Mouse (Mus musculus): ENCODE results near the gene Fbxl19. TPM values are rescaled to one million over a fixed set of nuclear protein-coding genes. Genes with fewer than 3 reads are reported as not detected.

Fbxl19 gene
- polyA plus RNA-seq (2016; fragmentation: Nextera tagmentation; extraction: Ambion mirVana) = 10.7 and 11.4 TPM in 2 replicates

DNA sequence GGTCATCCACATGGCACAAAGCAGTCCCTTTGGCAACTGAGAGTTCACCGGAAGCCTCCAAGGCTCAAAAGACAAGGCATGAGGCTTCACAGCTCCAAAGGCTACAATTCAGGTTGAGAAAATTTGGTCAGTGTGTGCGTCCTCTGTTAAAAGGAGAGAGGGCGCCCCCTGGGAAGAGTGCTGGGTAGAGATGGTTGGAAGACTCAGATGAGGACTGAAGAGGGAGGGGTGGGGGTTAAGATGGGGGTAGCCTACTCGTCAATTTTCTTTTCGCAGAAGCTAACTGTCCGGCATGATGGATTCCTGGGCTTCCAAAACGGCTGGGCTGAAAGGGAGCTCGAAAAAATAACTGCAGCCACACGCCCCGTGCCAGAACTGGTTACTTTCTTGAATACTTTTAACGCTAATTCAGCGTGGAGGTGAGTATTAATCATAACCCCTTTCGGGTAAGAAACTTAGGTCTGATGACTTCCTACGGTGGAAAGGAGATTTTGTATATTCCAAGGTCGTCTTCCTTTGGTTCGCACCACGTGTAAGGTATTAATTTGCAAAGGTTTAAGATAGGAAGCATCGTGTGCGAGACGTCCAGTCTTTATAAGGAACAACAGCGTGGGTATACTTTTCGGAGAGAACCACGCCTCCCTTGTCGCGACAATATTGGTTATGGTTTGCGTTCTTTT is at the start of gene Fbxl19:
Fbxl19 (plus strand) TSS at position 178 of the 680 bp plus-strand sequence.
- WGBS = under 1% methylated on average over 26 of the region's 26 CpGs
- H3K4me1 ChIP-seq = peaks cover 20% of the 10 kb centered on the region
- ATAC-seq (ENCODE audit: low FRiP score) = no peak
- no peaks in the 10 kb centered on the region for H3K27me3 ChIP-seq
- peaks cover 16% of the 10 kb centered on the region for H3K36me3 ChIP-seq
- H3K4me3 ChIP-seq = peak within 1 kb of the TSS; percentile 94
- H3K4me2 ChIP-seq (replicated peaks) = peak within 1 kb of the TSS; percentile 68
- H3K9ac ChIP-seq = peak within 1 kb of the TSS; percentile 51
- peak within 1 kb of the TSS; percentile 92 for H3K27ac ChIP-seq
- no peaks in the 10 kb centered on the region for H3K9me3 ChIP-seq (replicated peaks)

DNA sequence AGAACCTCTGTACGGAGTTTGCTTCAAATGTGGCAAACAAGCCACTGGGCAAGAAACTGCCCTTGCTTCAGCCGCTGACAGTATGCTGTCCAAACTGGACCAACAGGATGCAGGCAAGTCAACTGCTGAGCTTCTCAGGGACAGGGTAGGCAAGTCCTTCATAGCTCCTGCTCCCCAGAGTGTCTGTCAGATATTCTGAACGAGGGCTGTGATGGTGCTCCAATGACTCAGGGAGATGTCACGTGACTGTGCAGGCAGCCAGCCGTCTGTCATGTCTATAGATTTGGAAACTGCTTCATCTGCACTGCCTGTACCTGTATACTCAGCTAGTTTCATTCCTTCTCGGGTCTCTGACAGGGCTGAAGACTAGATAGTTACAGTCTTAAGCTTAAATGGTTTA is 45.4 kb upstream of the Fbxl19 start:
- Histone ChIP-seq H3K27ac (no peak overlapping the region), H3K27me3 (no peaks in the 10 kb centered on the region), H3K4me3 (no peak overlapping the region), H3K9me3 (replicated peaks) (no peaks in the 10 kb centered on the region), H3K9ac (no peak overlapping the region), H3K36me3 (peaks cover 33% of the 10 kb centered on the region), H3K4me1 (no peaks in the 10 kb centered on the region), H3K4me2 (replicated peaks) (no peak overlapping the region)
- no peak for ATAC-seq (ENCODE audit: low FRiP score)
- 79% methylated on average over 6 of the region's 6 CpGs for WGBS

DNA sequence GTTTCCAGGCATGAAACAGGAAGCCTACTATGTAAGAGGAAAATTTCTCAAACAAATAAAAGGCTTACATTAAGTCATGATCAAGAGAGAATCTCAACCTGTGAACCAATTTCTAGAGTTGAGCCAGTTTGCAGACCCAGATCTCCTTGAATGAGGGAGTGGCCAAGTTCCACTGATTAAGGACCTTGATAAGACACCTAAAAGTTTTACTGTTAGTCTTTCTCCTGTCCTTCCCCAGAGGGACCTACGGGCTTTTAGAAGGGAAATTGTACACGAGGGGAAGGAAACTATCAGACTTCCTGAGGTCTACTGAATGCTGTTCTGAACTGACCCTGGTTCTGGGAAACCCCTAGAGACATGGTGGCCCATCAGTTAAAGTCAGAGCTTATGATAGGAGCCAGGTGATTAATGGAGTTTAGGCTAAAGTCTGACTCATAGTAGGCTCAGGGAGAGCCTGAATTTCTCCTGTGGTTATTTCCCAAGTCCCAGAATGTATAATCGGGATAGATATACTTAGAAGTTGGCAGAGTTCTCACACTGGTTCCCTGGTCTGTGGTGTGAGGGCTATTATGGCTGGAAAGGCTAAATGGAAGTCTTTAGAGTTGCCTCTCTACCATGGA is 43.5 kb upstream of the Fbxl19 start:
- 82% methylated on average over 3 of the region's 3 CpGs for WGBS

DNA sequence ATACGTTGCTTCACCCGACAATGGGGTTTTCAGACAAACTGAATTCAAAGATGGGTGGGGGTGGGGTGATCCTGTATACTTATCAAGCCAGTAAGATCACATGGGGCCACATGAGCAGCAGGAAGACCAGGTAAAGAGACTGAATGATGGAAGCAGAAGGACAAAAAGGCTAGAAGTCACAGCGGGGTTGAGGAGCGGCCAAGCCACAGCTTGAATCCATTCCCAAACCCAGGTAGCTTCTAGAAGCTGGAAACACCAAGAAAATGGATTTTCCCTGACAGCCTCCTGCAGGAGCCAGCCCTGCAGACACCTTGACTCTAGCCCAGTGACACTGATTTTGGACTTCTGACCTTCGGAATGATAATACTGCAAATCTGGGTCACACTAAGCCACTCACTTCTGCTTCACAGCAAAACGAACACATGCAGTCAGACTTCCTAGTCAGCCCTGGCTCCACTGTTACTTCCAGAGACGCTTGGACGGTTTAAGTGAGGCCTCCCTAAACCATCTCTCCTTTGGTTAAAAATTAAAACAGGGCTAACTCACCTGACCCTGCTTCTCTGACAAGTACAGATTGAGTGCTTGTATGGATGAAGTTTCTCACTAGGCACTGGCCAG is 40.7 kb upstream of the Fbxl19 start:
- no peaks in the 10 kb centered on the region for H3K27me3 ChIP-seq
- peaks cover 49% of the 10 kb centered on the region for H3K36me3 ChIP-seq
- no peak overlapping the region for H3K4me2 ChIP-seq (replicated peaks)
- no peak overlapping the region for H3K4me3 ChIP-seq
- no peak overlapping the region for H3K27ac ChIP-seq
- WGBS = 87% methylated on average over 8 of the region's 8 CpGs
- H3K9me3 ChIP-seq (replicated peaks) = no peaks in the 10 kb centered on the region
- ATAC-seq (ENCODE audit: low FRiP score) = no peak
- H3K4me1 ChIP-seq = peaks cover 17% of the 10 kb centered on the region
- no peak overlapping the region for H3K9ac ChIP-seq

More for the DNA sequence above, 43.5 kb upstream of the Fbxl19 start:
- H3K27ac ChIP-seq = no peak overlapping the region
- no peaks in the 10 kb centered on the region for H3K9me3 ChIP-seq (replicated peaks)
- H3K4me3 ChIP-seq = no peak overlapping the region
- peaks cover 42% of the 10 kb centered on the region for H3K36me3 ChIP-seq
- H3K27me3 ChIP-seq = no peaks in the 10 kb centered on the region
- H3K4me2 ChIP-seq (replicated peaks) = no peak overlapping the region
- no peak overlapping the region for H3K9ac ChIP-seq
- H3K4me1 ChIP-seq = no peaks in the 10 kb centered on the region
- ATAC-seq (ENCODE audit: low FRiP score) = no peak

DNA sequence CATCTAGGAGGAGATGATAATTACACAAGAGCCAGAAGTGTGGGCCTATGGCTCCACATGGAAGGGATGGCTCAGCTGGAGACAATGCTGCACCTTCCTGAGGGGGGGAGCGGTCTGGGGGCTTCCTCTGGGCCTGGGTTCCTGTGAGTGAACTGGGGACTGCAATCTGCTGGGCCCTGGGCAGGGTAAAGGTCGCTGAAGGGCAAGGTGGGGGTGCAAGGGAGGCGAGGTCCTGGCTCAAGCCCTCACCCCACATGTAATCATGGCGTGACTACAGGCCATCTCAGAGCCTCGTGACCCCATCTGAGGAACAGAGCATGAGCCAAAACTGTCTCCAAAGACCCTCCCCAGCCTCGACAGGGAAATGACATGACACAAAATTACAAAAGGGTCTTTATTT is 39.7 kb upstream of the Fbxl19 start:
- Histone ChIP-seq H3K27me3 (no peaks in the 10 kb centered on the region), H3K4me2 (replicated peaks) (no peak overlapping the region), H3K36me3 (peaks cover 45% of the 10 kb centered on the region), H3K4me1 (peaks cover 22% of the 10 kb centered on the region), H3K4me3 (no peak overlapping the region), H3K9ac (no peak overlapping the region), H3K9me3 (replicated peaks) (no peaks in the 10 kb centered on the region), H3K27ac (no peak overlapping the region)
- ATAC-seq (ENCODE audit: low FRiP score) = no peak
- 83% methylated on average over 6 of the region's 6 CpGs for WGBS

DNA sequence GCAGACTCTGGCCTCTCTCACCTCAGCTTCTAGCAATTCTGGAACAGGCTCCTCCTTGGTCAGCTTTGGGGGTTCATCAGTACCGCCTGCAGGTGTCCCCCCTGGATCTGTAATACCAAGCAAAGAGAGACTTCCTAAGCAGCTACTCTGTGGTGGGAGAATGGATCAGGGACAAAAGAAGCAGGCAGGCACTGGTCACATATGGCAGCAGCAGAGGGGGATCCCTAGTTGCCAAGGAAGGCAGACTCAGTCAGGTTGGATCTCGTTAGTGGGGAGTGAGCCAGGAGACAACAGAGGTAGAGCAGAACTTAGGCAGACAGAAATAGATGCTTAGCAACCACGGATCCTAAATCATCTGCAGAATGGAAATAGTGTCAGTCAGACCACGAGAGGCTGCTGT is 38.6 kb upstream of the Fbxl19 start:
- H3K36me3 ChIP-seq = peaks cover 37% of the 10 kb centered on the region
- H3K4me2 ChIP-seq (replicated peaks) = no peak overlapping the region
- H3K27me3 ChIP-seq = no peaks in the 10 kb centered on the region
- 80% methylated on average over 4 of the region's 4 CpGs for WGBS
- H3K9me3 ChIP-seq (replicated peaks) = no peaks in the 10 kb centered on the region
- H3K4me1 ChIP-seq = peaks cover 22% of the 10 kb centered on the region
- no peak overlapping the region for H3K9ac ChIP-seq
- no peak overlapping the region for H3K27ac ChIP-seq
- ATAC-seq (ENCODE audit: low FRiP score) = no peak
- no peak overlapping the region for H3K4me3 ChIP-seq

DNA sequence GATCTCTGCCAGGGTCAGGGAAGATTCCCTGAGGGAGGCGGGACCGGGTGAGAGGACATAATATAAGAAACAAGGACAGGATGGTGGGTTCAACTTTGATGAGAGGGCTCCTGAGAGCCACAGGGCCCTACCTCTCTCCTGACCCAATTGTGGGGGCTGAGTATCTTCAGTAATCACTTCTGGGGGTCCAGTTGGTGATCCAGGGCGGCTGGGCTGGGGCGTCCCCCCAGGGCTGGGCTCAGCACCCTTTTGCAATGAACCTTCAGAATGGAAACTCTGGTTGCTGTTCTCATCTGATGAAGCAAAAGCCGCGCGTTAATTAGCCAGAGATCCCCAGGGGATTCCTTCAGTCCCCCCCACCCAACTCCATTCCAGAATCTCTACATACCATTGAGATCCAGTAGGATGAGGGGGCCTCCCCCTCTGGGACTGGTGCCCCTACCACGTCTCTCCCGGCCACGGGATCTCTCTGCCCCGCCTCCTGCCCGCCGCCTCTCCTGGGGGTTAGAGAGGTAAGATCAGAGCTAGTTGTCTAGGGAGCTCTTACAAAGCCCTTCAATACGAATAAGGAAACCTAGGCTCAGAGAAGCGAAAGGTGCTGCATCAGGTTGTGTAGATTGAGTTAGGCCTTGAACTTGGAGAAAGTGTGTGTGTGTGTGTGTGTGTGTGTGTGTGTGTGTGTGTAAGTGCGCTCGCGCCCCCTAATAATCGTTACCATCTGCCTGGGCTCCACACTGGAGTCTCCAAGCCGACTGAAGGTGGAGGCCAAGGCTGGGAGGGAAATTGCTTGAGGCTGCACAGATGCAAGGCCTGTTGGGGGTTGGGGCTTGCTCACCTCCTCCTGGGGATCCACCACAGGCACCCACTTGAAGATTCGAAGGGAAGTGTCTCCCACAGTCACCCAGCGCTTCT is 37.0 kb upstream of the Fbxl19 start:
- Histone ChIP-seq H3K4me2 (replicated peaks) (peak overlapping the region; percentile 59), H3K27ac (peak overlapping the region; percentile 96), H3K9me3 (replicated peaks) (no peaks in the 10 kb centered on the region), H3K4me3 (peak overlapping the region; percentile 82), H3K27me3 (no peaks in the 10 kb centered on the region), H3K9ac (peak overlapping the region; percentile 88), H3K4me1 (peaks cover 25% of the 10 kb centered on the region), H3K36me3 (peaks cover 34% of the 10 kb centered on the region)
- 28% methylated on average over 22 of the region's 22 CpGs for WGBS
- 0 out of 2 replicates have a peak, but pooled peaks have one; percentile 5 for ATAC-seq (ENCODE audit: low FRiP score)

DNA sequence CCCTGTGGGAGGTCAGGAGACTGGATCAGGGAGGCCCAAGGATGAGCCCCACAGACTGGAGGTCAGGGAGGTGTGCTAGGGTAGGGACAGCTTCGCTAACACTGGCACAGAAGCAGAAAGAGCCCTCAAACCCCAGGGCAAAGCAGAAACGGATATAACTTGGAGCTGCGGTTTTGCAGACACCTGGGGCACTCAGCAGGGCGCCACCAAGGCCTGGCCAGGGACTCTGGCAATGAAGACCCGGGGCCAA is 36.5 kb upstream of the Fbxl19 start:
- peak overlapping the region; percentile 88 for H3K9ac ChIP-seq
- peaks cover 30% of the 10 kb centered on the region for H3K4me1 ChIP-seq
- H3K27ac ChIP-seq = peak overlapping the region; percentile 96
- peak overlapping the region; percentile 59 for H3K4me2 ChIP-seq (replicated peaks)
- ATAC-seq (ENCODE audit: low FRiP score) = peak; percentile 6
- whole genome bisulfite sequencing = 1% methylated on average over 5 of the region's 5 CpGs
- peak overlapping the region; percentile 82 for H3K4me3 ChIP-seq
- H3K9me3 ChIP-seq (replicated peaks) = no peaks in the 10 kb centered on the region
- H3K36me3 ChIP-seq = peaks cover 34% of the 10 kb centered on the region
- no peaks in the 10 kb centered on the region for H3K27me3 ChIP-seq

DNA sequence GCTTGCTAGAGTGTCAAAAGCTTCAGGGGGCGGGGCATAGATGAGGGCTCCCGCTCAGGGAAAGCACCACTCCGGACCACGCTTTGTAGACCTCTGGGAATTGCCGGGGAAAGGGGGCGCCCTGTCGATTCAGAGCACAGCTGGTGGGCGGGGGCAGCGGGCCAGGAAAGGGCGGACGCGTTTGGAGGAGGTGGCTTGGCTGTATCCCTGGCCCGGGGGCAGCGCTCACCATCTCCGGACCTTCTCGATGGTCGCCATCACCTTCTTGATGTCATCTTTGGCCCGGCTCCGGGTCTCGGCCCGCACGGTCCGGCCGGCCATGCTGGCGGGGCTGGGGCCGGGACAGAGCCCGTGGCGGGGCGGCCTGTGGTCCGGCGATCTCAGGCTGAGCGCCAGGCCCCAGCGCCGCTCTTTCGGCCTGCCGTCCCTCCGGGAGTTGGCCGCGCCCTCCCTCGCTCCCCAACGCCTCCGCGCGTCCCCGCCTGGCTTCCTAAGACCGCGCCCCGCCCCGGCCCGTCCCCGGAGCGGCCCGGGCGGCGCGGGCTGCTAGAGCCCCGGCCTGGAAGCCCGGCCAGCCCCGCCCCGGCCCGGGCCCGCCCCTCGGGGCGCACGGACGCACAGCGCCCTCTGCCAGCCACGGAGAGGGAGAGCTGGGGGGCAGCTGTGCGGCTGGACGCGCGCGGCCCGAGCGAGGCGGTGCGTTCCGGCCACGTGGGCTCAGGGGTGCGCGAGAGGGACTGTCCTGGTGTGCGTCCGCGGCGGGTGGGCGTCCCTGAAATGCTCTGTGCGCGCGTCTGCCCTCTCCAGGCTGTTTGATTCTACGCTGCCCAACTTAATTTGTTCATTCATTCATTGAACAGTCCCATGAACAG is 35.9 kb upstream of the Fbxl19 start, which contains the start of gene Bcl7c:
Bcl7c (minus strand) TSS at position 727 of the 872 bp plus-strand sequence.
- peak within 1 kb of the TSS; percentile 59 for H3K4me2 ChIP-seq (replicated peaks)
- WGBS = under 1% methylated on average over 85 of the region's 90 CpGs
- H3K9me3 ChIP-seq (replicated peaks) = no peaks in the 10 kb centered on the region
- H3K9ac ChIP-seq = peak within 1 kb of the TSS; percentile 88
- ATAC-seq (ENCODE audit: low FRiP score) = peak; percentile 85
- peak within 1 kb of the TSS; percentile 82 for H3K4me3 ChIP-seq
- H3K36me3 ChIP-seq = peaks cover 29% of the 10 kb centered on the region
- peaks cover 31% of the 10 kb centered on the region for H3K4me1 ChIP-seq
- no peaks in the 10 kb centered on the region for H3K27me3 ChIP-seq
- H3K27ac ChIP-seq = peak within 1 kb of the TSS; percentile 96

DNA sequence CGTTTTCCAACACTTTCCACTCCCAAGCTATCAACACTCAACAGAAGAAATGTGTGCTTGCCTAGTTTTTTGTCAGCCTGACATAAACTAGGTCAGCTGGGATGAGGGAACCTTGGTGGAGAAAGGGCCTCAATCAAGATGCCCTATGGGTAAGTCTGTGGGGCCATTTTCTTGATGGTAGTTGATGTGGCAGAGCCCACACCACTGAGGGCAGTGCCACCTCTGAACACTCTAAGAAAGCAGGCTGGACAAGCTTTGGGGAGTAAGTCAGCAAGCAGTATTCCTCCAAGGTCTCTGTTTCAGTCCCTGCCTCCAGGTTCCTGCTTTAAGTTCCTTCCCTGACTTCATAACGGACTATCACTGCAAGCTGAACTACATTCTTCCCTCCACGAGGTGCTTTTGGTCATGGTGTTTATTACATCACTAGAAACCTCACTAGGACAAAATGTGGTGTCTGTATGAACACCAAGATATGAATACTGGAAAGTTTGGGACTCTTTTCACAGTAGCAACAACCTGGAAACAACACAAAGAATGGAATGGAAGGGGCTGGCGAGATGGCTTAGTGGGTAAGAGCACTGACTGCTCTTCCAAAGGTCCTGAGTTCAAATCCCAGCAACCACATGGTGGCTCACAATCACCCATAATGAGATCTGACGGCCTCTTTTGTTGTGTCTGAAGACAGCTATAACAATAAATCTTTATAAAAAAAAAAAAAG is 34.9 kb upstream of the Fbxl19 start:
- Histone ChIP-seq H3K27ac (peak overlapping the region; percentile 96; the same call in 1 of the 2 replicates), H3K9ac (no peak overlapping the region; the same call in 1 of the 2 replicates), H3K4me1 (peaks cover 31% of the 10 kb centered on the region), H3K4me2 (replicated peaks) (peak overlapping the region; percentile 59), H3K4me3 (peak overlapping the region; percentile 82), H3K9me3 (replicated peaks) (no peaks in the 10 kb centered on the region), H3K36me3 (peaks cover 19% of the 10 kb centered on the region), H3K27me3 (no peaks in the 10 kb centered on the region)
- WGBS = 80% methylated on average over 5 of the region's 5 CpGs
- no peak for ATAC-seq (ENCODE audit: low FRiP score)

DNA sequence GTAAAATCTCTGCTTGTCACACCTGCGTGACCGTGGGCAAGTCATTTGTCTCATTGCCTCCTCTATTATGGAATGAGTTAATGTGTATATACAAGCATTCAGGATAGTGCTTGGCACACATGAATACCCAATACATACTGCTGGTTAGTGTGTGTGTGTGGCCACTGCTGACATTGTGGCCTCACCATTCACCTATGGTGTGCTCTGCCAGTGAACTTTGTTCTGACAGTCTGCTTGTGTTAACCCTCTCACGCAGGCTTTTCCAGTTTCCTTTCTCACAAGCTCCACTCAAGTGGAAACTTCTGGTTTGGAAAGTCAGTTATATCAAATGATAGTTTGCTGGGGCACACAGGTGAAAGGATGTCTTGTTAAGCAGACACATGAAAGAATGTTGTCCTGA is 33.3 kb upstream of the Fbxl19 start:
- no peaks in the 10 kb centered on the region for H3K9me3 ChIP-seq (replicated peaks)
- H3K4me3 ChIP-seq = no peak overlapping the region
- no peak overlapping the region for H3K4me2 ChIP-seq (replicated peaks)
- no peaks in the 10 kb centered on the region for H3K27me3 ChIP-seq
- H3K27ac ChIP-seq = no peak overlapping the region
- H3K4me1 ChIP-seq = peaks cover 31% of the 10 kb centered on the region
- 95% methylated on average over 3 of the region's 3 CpGs for WGBS
- H3K36me3 ChIP-seq = peaks cover 5% of the 10 kb centered on the region
- ATAC-seq (ENCODE audit: low FRiP score) = no peak
- H3K9ac ChIP-seq = no peak overlapping the region
